Mouse (Mus musculus): ENCODE results near the gene Olfr1105. TPM values are rescaled to one million over a fixed set of nuclear protein-coding genes. Genes with fewer than 3 reads are reported as not detected.

Gene Olfr1105
- polyA plus RNA-seq (2015; fragmentation: Nextera tagmentation; extraction: Ambion mirVana), result not detected in 2 replicates

GRCm38 (mm10) chr2:87036431-87036830, at the start of gene Olfr1105:
Gene Olfr1105, minus strand, starts transcription at chr2:87036531.
- no peaks in the 10 kb centered on the region for H3K27me3 ChIP-seq (ENCODE audit: insufficient read depth, low read length)
- no peak for TF ChIP-seq CTCF (IDR thresholded peaks at IDR 0.05; ENCODE audit: low read depth)
- DNase-seq (ENCODE audit: low spot score) (no peak), ATAC-seq (replicated peaks; ENCODE audit: low FRiP score, low read depth) (no peak)
- H3K4me2 ChIP-seq (ENCODE audit: low read length), result no peak within 1 kb of the TSS
- no peaks in the 10 kb centered on the region for H3K9me3 ChIP-seq (replicated peaks; ENCODE audit: low read length)
- no peaks in the 10 kb centered on the region for H3K36me3 ChIP-seq (ENCODE audit: insufficient read depth, low read length)
- H3K4me1 ChIP-seq (replicated peaks; ENCODE audit: insufficient read depth, low read length), result no peaks in the 10 kb centered on the region
- no peak within 1 kb of the TSS for H3K9ac ChIP-seq (ENCODE audit: low read depth, low read length)
- no peak within 1 kb of the TSS for H3K4me3 ChIP-seq (replicated peaks; ENCODE audit: low read depth, low read length)
- H3K27ac ChIP-seq, result no peak within 1 kb of the TSS

GRCm38 (mm10) chr2:87075717-87076116, 39.4 kb upstream of the Olfr1105 start, which contains the start of gene Olfr1107:
Gene Olfr1107, minus strand, starts transcription at chr2:87075817.
- no peak for ATAC-seq (replicated peaks; ENCODE audit: low FRiP score, low read depth)
- H3K4me3 ChIP-seq (replicated peaks; ENCODE audit: low read depth, low read length), result no peak within 1 kb of the TSS
- WGBS, result 84% methylated on average over 1 of the region's 1 CpGs

GRCm38 (mm10) chr2:87052173-87052572, 15.8 kb upstream of the Olfr1105 start, which contains the start of gene Olfr1106:
Gene Olfr1106, minus strand, starts transcription at chr2:87052273.
- Histone ChIP-seq H3K36me3 (ENCODE audit: insufficient read depth, low read length) (no peaks in the 10 kb centered on the region), H3K4me2 (ENCODE audit: low read length) (no peak within 1 kb of the TSS), H3K9ac (ENCODE audit: low read depth, low read length) (no peak within 1 kb of the TSS), H3K9me3 (replicated peaks; ENCODE audit: low read length) (no peaks in the 10 kb centered on the region), H3K27ac (no peak within 1 kb of the TSS), H3K4me3 (replicated peaks; ENCODE audit: low read depth, low read length) (no peak within 1 kb of the TSS), H3K4me1 (replicated peaks; ENCODE audit: insufficient read depth, low read length) (no peaks in the 10 kb centered on the region), H3K27me3 (ENCODE audit: insufficient read depth, low read length) (no peaks in the 10 kb centered on the region)
- WGBS, result 76% methylated on average over 1 of the region's 1 CpGs
- ATAC-seq (replicated peaks; ENCODE audit: low FRiP score, low read depth), result no peak
- no peak for DNase-seq (ENCODE audit: low spot score)
- no peak for TF ChIP-seq CTCF (IDR thresholded peaks at IDR 0.05; ENCODE audit: low read depth)

More at GRCm38 (mm10) chr2:87075717-87076116, 39.4 kb upstream of the Olfr1105 start, which contains the start of gene Olfr1107:
- no peak within 1 kb of the TSS for H3K4me2 ChIP-seq (ENCODE audit: low read length)
- no peaks in the 10 kb centered on the region for H3K27me3 ChIP-seq (ENCODE audit: insufficient read depth, low read length)
- no peak within 1 kb of the TSS for H3K27ac ChIP-seq
- no peaks in the 10 kb centered on the region for H3K36me3 ChIP-seq (ENCODE audit: insufficient read depth, low read length)
- no peak within 1 kb of the TSS for H3K9ac ChIP-seq (ENCODE audit: low read depth, low read length)
- DNase-seq (ENCODE audit: low spot score), result no peak
- H3K9me3 ChIP-seq (replicated peaks; ENCODE audit: low read length), result no peaks in the 10 kb centered on the region
- no peak for TF ChIP-seq CTCF (IDR thresholded peaks at IDR 0.05; ENCODE audit: low read depth)
- H3K4me1 ChIP-seq (replicated peaks; ENCODE audit: insufficient read depth, low read length), result no peaks in the 10 kb centered on the region

- Histone ChIP-seq H3K36me3 (ENCODE audit: insufficient read depth, low read length) (no peaks in the 10 kb centered on the region), H3K9me3 (replicated peaks; ENCODE audit: low read length) (no peaks in the 10 kb centered on the region), H3K27me3 (ENCODE audit: insufficient read depth, low read length) (no peaks in the 10 kb centered on the region), H3K4me1 (replicated peaks; ENCODE audit: insufficient read depth, low read length) (no peaks in the 10 kb centered on the region), H3K4me2 (ENCODE audit: low read length) (no peak within 1 kb of the TSS), H3K4me3 (replicated peaks; ENCODE audit: low read depth, low read length) (no peak within 1 kb of the TSS), H3K9ac (ENCODE audit: low read depth, low read length) (no peak within 1 kb of the TSS), H3K27ac (no peak within 1 kb of the TSS)
- 62% methylated on average over 1 of the region's 1 CpGs for WGBS
- DNase-seq (ENCODE audit: low spot score) (no peak), ATAC-seq (replicated peaks; ENCODE audit: low FRiP score, low read depth) (no peak)
- TF ChIP-seq CTCF (IDR thresholded peaks at IDR 0.05; ENCODE audit: low read depth), result no peak
These were observed 9.4 kb downstream of the Olfr1105 start, which contains the start of gene Olfr1104 for GRCm38 (mm10) chr2:87026980-87027379. Gene Olfr1104, minus strand, starts transcription at chr2:87027080.

GRCm38 (mm10) chr2:86998098-86998497, 38.2 kb downstream of the Olfr1105 start, which contains the start of gene Olfr1102:
Gene Olfr1102, plus strand, starts transcription at chr2:86998398.
- Histone ChIP-seq H3K27ac (no peak within 1 kb of the TSS), H3K36me3 (ENCODE audit: insufficient read depth, low read length) (no peaks in the 10 kb centered on the region), H3K27me3 (ENCODE audit: insufficient read depth, low read length) (no peaks in the 10 kb centered on the region), H3K4me1 (replicated peaks; ENCODE audit: insufficient read depth, low read length) (no peaks in the 10 kb centered on the region), H3K4me3 (replicated peaks; ENCODE audit: low read depth, low read length) (no peak within 1 kb of the TSS), H3K9me3 (replicated peaks; ENCODE audit: low read length) (no peaks in the 10 kb centered on the region), H3K9ac (ENCODE audit: low read depth, low read length) (no peak within 1 kb of the TSS), H3K4me2 (ENCODE audit: low read length) (no peak within 1 kb of the TSS)
- DNase-seq (ENCODE audit: low spot score) (no peak), ATAC-seq (replicated peaks; ENCODE audit: low FRiP score, low read depth) (no peak)
- TF ChIP-seq CTCF (IDR thresholded peaks at IDR 0.05; ENCODE audit: low read depth), result no peak

GRCm38 (mm10) chr2:86991121-86991520, 45.2 kb downstream of the Olfr1105 start, which contains the start of gene Olfr1101:
Gene Olfr1101, minus strand, starts transcription at chr2:86991221.
- no peak within 1 kb of the TSS for H3K4me3 ChIP-seq (replicated peaks; ENCODE audit: low read depth, low read length)
- no peaks in the 10 kb centered on the region for H3K9me3 ChIP-seq (replicated peaks; ENCODE audit: low read length)
- H3K27me3 ChIP-seq (ENCODE audit: insufficient read depth, low read length), result no peaks in the 10 kb centered on the region
- H3K36me3 ChIP-seq (ENCODE audit: insufficient read depth, low read length), result no peaks in the 10 kb centered on the region
- DNase-seq (ENCODE audit: low spot score) (no peak), ATAC-seq (replicated peaks; ENCODE audit: low FRiP score, low read depth) (no peak)
- no peak within 1 kb of the TSS for H3K27ac ChIP-seq
- TF ChIP-seq CTCF (IDR thresholded peaks at IDR 0.05; ENCODE audit: low read depth), result no peak
- H3K9ac ChIP-seq (ENCODE audit: low read depth, low read length), result no peak within 1 kb of the TSS
- WGBS, result 76% methylated on average over 3 of the region's 3 CpGs
- H3K4me1 ChIP-seq (replicated peaks; ENCODE audit: insufficient read depth, low read length), result no peaks in the 10 kb centered on the region
- H3K4me2 ChIP-seq (ENCODE audit: low read length), result no peak within 1 kb of the TSS

Other genes starting within 250 kb of the Olfr1105 start
- not detected in 2 replicates for gene Olfr141, start 226.5 kb downstream of the Olfr1105 start, polyA plus RNA-seq (2015; fragmentation: Nextera tagmentation; extraction: Ambion mirVana)
- not detected in 2 replicates for gene Olfr1094, start 211.9 kb downstream of the Olfr1105 start, polyA plus RNA-seq (2015; fragmentation: Nextera tagmentation; extraction: Ambion mirVana)
- not detected in 2 replicates for gene Olfr1095, start 184.8 kb downstream of the Olfr1105 start, polyA plus RNA-seq (2015; fragmentation: Nextera tagmentation; extraction: Ambion mirVana)
- gene Gm13723, start 161.7 kb downstream of the Olfr1105 start, polyA plus RNA-seq (2015; fragmentation: Nextera tagmentation; extraction: Ambion mirVana), result not detected in 2 replicates
- gene Olfr1097, start 144.3 kb downstream of the Olfr1105 start, polyA plus RNA-seq (2015; fragmentation: Nextera tagmentation; extraction: Ambion mirVana), result not detected in 2 replicates
- not detected in 2 replicates for gene Olfr1098, start 112.0 kb downstream of the Olfr1105 start, polyA plus RNA-seq (2015; fragmentation: Nextera tagmentation; extraction: Ambion mirVana)
- not detected in 2 replicates for gene Olfr1099, start 75.8 kb downstream of the Olfr1105 start, polyA plus RNA-seq (2015; fragmentation: Nextera tagmentation; extraction: Ambion mirVana)
- gene Olfr1100, start 56.6 kb downstream of the Olfr1105 start, polyA plus RNA-seq (2015; fragmentation: Nextera tagmentation; extraction: Ambion mirVana), result not detected in 2 replicates
- gene Olfr1101, start 45.3 kb downstream of the Olfr1105 start, polyA plus RNA-seq (2015; fragmentation: Nextera tagmentation; extraction: Ambion mirVana), result not detected in 2 replicates
- not detected in 2 replicates for gene Olfr1102, start 38.1 kb downstream of the Olfr1105 start, polyA plus RNA-seq (2015; fragmentation: Nextera tagmentation; extraction: Ambion mirVana)
- not detected in 2 replicates for gene Olfr1104, start 9.5 kb downstream of the Olfr1105 start, polyA plus RNA-seq (2015; fragmentation: Nextera tagmentation; extraction: Ambion mirVana)
- not detected in 2 replicates for gene Olfr1106, start 15.7 kb upstream of the Olfr1105 start, polyA plus RNA-seq (2015; fragmentation: Nextera tagmentation; extraction: Ambion mirVana)
- gene Olfr1107, start 39.3 kb upstream of the Olfr1105 start, polyA plus RNA-seq (2015; fragmentation: Nextera tagmentation; extraction: Ambion mirVana), result not detected in 2 replicates
- not detected in 2 replicates for gene Olfr1109, start 59.5 kb upstream of the Olfr1105 start, polyA plus RNA-seq (2015; fragmentation: Nextera tagmentation; extraction: Ambion mirVana)
- not detected in 2 replicates for gene Olfr259, start 78.0 kb upstream of the Olfr1105 start, polyA plus RNA-seq (2015; fragmentation: Nextera tagmentation; extraction: Ambion mirVana)
- gene Olfr1110, start 103.8 kb upstream of the Olfr1105 start, polyA plus RNA-seq (2015; fragmentation: Nextera tagmentation; extraction: Ambion mirVana), result not detected in 2 replicates
- gene Olfr1111, start 116.1 kb upstream of the Olfr1105 start, polyA plus RNA-seq (2015; fragmentation: Nextera tagmentation; extraction: Ambion mirVana), result not detected in 2 replicates
- gene Olfr1112, start 151.3 kb upstream of the Olfr1105 start, polyA plus RNA-seq (2015; fragmentation: Nextera tagmentation; extraction: Ambion mirVana), result not detected in 2 replicates
- not detected in 2 replicates for gene Olfr1113, start 172.4 kb upstream of the Olfr1105 start, polyA plus RNA-seq (2015; fragmentation: Nextera tagmentation; extraction: Ambion mirVana)
- gene Olfr1115, start 211.5 kb upstream of the Olfr1105 start, polyA plus RNA-seq (2015; fragmentation: Nextera tagmentation; extraction: Ambion mirVana), result not detected in 2 replicates
- not detected in 2 replicates for gene Olfr1116, start 231.0 kb upstream of the Olfr1105 start, polyA plus RNA-seq (2015; fragmentation: Nextera tagmentation; extraction: Ambion mirVana)